Mouse (Mus musculus) frontal cortex, postnatal 10 days (tissue): ENCODE results near the gene Thumpd2.
A peak's percentile ranks its signal among the peaks of the same experiment; 100 is the strongest.

Experiments used
- DNase-seq, 2 experiments: peaks; one replicate each; pipeline ENCODE4 v3.0.0; 2022; ENCODE audit warnings: low spot score in 2 of 2, mixed read lengths in 1 of 2

Gene Thumpd2

GRCm38 (mm10) chr17:81064979-81065311 is at the start of gene Thumpd2:
Gene Thumpd2, minus strand, starts transcription at chr17:81065082.
- peak; percentile 72 to 88 for DNase-seq

GRCm38 (mm10) chr17:81104237-81104636 is 39.4 kb upstream of the Thumpd2 start:
- DNase-seq = no peak

GRCm38 (mm10) chr17:81102866-81103265 is 38.0 kb upstream of the Thumpd2 start:
- no peak for DNase-seq

- DNase-seq = no peak
Measured at GRCm38 (mm10) chr17:81098444-81098843, 33.6 kb upstream of the Thumpd2 start.

- no peak for DNase-seq
Measured at GRCm38 (mm10) chr17:81096490-81096889, 31.6 kb upstream of the Thumpd2 start.

GRCm38 (mm10) chr17:81092794-81093193 is 27.9 kb upstream of the Thumpd2 start:
- no peak for DNase-seq

GRCm38 (mm10) chr17:81088866-81089265 is 24.0 kb upstream of the Thumpd2 start:
- no peak for DNase-seq

GRCm38 (mm10) chr17:81087735-81088134 is 22.9 kb upstream of the Thumpd2 start:
- DNase-seq = no peak

GRCm38 (mm10) chr17:81064279-81064978 is 453 bp downstream of the Thumpd2 start:
- no peak for DNase-seq

GRCm38 (mm10) chr17:81063346-81063745 is 1.5 kb downstream of the Thumpd2 start:
- DNase-seq = no peak

GRCm38 (mm10) chr17:81062349-81062871 is 2.5 kb downstream of the Thumpd2 start:
- DNase-seq = no peak

- no peak for DNase-seq
Measured at GRCm38 (mm10) chr17:81056796-81057381, 8.0 kb downstream of the Thumpd2 start.

GRCm38 (mm10) chr17:81056035-81056434 is 8.8 kb downstream of the Thumpd2 start:
- DNase-seq = no peak

GRCm38 (mm10) chr17:81055522-81055921 is 9.4 kb downstream of the Thumpd2 start:
- no peak for DNase-seq

GRCm38 (mm10) chr17:81053274-81053673 is 11.6 kb downstream of the Thumpd2 start:
- no peak for DNase-seq

- no peak for DNase-seq
Measured at GRCm38 (mm10) chr17:81047930-81048564, 16.8 kb downstream of the Thumpd2 start.

- no peak for DNase-seq
Measured at GRCm38 (mm10) chr17:81045525-81046150, 19.2 kb downstream of the Thumpd2 start.

GRCm38 (mm10) chr17:81045115-81045514 is 19.8 kb downstream of the Thumpd2 start:
- no peak for DNase-seq

- DNase-seq = no peak
Measured at GRCm38 (mm10) chr17:81044356-81044755, 20.5 kb downstream of the Thumpd2 start.

- DNase-seq = no peak
Measured at GRCm38 (mm10) chr17:81041662-81042061, 23.2 kb downstream of the Thumpd2 start.

GRCm38 (mm10) chr17:81038707-81039408 is 26.0 kb downstream of the Thumpd2 start:
- no peak for DNase-seq

GRCm38 (mm10) chr17:81035354-81035753 is 29.5 kb downstream of the Thumpd2 start:
- no peak for DNase-seq
